Mouse (Mus musculus): Measurements from ENCODE around the gene Eif3l.

The Eif3l gene

DNA sequence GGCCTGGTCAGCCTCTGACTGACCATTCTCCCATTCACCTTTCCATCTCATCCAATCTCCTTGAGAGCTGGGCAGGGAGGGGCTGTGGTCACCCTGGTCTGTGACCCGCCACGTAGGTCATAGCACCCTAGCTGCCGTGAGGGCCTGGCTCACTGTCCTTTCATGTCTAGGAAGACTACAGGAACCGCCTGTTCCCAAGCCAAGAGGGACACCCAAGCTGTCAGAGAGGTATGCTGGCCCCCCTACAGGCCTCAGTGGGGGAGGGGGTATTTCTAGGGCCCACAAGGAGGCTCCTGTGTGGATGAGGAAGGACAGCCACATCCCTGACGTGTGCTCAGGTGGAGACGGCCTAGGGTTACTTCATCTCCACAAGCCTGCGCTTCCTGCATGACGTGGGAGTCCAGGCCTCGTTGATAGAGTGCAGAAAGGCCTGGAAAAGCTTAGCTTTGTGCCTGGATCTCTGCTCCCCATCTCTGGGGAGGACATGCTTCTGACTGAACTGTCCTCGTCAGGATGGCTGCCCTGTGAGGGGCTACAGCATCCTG is 49.4 kb downstream of the Eif3l start:
- DNase-seq (ENCODE audit: low spot score) = no peak

DNA sequence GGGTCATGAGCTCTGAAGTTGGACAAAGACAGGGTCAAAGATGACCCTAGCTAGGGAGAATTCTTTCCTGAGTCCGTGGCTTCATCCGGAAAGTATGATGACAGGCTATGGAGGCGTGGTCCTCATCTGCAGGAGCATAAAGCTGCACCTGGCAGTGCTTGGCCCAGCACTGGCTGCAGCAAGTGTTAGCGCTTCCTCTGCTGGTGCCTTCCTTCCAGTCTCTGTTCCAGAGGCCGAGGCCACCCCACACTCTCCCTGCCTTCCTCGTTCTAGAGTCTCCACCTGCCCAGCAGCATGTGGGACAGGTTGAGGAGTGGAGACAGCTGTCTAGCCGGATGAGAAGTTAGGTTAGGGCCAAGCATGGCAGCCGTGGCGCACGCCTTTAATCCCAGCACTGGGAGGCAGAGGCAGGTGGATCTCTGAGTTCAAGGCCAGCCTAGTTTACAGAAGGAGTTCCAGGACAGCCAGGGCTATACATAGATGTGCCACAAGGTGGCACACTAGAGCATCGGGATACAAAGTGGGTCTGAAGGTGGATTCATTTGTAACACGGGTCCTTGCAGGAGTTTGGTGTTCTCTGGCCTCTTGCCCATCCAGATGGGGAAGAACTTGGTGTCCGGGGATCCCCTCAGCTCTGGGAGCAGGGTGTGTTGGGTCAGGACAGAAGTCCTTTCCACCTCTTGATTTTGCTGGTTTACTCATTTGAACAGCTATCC is 51.4 kb downstream of the Eif3l start:
- DNase-seq (ENCODE audit: low spot score) = peak; percentile 60

DNA sequence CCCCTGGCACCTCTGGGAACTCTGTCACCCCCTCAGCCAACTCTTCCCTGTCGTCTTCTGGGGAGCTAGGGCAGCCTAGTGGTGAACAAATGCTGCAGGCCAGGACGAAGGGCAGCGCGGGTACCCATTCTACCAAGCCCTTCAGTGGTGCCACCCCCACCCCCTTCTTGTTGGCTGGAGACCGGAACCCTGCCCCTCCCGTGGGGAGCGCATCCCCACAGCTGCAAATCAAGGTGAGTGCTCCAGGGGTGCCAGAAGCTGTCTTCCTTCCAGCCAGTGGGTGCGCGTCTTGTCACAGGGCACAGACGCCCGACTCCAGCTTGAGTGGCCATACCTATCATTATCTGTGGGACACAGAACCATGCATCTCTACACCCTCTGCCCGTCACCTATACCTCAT is 52.1 kb downstream of the Eif3l start:
- DNase-seq (ENCODE audit: low spot score) = no peak

DNA sequence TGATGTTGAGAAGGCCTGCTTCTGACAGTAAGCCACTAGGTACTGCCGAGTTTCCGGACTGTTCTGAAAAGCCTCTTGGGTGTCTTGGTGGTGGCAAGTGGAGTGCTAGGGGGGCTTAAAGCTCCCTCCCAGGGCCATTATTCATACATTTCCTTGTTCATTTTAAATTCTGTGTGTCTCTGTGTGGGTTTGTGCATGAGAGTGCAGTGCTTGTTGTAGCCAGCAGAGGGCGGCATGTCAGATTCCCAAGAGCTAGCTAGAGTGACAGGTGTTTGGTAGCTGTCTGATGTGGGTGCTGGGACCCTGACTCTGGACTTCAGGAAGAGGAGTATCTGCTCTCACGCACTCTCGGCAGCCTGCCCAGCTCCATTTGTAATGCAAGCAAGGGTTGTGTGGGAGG is 53.2 kb downstream of the Eif3l start:
- DNase-seq (ENCODE audit: low spot score) = no peak

DNA sequence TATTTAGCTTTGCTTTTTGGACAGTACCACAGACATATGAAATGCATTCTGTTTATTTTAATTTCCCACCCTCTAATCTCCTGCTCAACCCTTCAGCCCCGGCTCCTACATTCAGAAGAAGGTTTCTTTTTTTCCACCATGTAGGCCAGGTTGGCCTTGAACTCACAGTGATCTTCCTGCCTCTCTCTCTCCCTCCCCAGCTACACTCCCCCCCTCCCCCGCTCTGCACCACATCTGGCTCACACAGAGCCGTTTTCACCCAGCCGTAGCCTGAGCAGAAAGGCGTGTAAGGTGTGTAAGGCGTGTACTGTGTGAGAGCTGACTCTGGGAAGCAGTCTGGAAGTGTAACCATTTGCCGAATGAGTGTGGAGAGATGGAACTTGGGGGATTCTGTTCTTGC is 54.3 kb downstream of the Eif3l start:
- no peak for DNase-seq (ENCODE audit: low spot score)

DNA sequence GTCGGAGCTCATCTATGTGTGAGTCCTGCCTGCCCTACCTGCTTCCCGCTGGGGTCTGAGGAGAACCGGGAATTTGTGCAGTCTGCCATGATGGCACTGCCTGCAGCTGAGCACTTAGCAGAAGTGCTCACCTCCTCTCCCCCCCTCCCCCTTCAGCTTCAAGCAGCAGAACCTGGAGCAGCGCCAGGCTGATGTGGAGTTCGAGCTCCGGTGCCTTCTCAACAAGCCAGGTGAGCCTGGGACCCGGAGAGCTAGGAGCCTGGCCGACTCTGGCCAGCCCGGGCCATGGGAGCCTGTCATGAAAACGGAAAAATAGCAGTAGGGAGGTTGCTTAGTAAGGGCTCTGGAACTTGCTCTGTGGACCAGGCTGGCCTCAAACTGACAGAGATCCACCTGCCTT is 55.8 kb downstream of the Eif3l start:
- DNase-seq (ENCODE audit: low spot score) = no peak

DNA sequence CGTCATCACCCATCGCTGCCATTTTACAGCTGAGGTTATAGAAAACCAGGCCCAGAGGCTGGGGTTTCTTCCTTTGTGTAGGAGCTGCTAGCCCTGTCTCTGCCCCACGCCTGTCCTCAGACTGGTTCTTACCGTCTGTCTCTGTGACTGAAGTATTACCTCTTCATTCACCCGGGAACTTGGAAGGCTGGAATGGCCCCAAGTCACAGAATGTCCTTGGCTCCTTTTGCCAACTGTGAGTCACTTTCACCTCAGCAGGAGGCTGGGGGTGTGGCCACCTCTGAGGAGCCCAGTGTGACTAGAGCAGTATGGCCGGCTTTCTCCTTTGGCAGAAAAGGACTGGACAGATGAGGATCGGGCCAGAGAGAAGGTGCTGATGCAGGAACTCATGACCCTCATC is 56.5 kb downstream of the Eif3l start:
- DNase-seq (ENCODE audit: low spot score) = no peak

DNA sequence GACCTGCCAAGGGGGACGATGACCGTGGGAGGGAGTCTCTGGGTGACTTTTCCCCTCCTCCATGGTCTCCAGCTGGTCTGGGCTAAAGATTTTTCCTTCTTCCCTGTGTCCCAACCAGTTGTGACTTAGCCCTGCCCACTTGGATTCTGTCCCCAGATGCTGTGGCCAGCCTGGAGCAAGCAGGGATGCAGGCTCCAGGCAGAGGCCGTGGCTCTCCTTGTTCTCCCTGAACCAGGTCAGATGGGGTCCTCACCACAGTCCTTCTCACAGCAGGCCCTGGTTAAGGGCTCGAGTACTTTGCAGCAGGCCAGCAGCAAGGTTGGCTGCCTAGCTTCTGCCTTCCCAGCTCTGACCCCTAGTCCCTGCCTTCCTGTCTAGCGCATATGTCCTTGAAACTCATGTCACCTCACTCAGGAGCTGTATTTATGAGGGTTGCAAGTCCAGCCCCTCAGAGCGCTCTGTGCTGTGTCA is 58.2 kb downstream of the Eif3l start:
- DNase-seq (ENCODE audit: low spot score) = no peak

DNA sequence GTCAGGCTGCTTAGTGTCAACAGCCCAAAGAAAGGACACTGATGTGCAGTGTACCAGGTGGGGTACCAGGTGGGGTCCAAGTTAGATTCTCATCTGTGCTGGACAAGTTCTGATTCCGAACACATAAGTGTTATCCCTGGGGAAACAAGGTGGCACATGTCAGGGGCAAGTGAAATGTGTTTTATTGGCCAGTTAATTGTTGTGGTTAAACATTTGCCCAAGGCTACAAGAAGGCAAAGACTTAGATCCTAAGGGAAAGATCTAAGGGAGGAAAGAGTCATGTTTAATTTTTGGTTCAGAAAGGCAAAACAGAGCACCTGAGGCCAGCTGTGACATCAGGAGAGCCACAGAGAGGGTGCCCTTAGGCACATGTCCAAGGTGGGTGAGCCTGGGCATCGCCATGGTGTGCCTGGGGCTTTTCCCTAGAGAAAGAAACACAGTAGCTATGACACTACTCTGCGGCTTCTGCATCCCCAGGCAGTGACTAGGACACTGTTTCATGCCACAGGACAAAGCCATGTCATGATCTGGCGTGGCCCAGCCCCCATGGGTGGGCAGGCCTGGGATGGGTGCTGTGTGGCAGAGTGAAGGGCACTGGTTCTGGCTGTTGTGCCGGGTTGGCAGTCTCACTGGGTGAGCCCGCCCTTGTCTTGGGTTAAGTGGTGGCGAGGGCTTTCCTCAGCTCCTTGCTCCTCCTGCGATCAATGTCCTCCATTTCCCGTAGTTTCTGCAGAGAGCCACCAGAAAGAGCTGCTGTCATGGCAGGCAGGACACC is 59.7 kb downstream of the Eif3l start:
- no peak for DNase-seq (ENCODE audit: low spot score)

DNA sequence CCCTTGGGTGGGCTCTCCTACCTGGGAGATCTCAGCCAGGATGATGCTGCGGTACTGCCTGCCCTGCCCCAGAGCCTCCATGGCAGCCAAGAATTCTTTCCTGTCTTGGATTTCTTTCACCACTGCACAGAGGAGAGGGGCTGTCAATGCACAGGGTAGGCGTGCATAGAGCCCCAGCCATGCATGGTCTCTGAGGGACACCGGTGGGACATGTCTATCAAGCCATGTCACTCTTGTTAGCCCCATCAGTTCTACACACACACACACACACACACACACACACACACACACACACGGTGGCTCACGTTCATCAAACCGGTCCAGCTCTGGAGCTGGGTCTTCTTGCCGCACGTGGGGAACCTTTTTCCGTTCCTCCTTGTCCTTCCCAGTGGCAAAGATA is 60.4 kb downstream of the Eif3l start:
- DNase-seq (ENCODE audit: low spot score) = no peak

DNA sequence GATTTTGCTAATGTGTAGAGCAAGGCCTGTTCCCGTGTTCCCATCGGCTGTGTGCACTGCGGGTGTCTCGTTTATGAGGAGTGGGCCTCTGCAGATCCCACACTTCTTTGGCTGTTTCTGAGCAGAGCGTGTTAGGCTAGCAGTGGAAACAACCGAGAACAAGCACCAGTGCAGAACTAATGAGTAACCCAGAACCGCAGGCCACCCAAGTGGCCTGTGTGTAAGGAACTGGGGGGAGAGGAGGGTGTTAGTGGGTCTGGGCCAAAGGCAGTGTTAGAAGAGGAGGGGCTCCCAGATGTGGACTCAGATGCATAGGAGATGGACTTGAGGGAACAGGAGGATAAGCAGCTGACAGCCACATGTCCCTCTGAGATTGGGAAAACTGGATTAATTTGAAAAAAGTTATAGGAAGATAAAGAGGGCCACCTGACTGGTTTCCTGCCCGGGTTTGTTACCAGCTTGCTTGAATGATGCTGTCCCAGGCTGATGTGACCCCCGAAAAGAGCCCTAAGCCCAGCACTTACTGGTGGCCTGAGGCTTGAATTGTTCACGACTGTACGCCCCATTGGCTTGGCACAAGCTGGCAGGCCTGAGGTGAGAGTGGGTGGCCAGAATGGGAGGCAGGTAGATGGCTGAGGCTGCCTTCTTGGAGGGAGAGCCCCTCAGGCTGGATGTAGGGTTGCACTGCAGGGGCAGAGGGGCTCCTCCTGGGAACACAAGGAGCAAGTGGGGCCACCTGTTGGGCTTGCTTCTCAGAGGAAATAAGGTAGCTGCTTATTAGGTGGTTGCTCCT is 61.0 kb downstream of the Eif3l start:
- DNase-seq (ENCODE audit: low spot score) = no peak

DNA sequence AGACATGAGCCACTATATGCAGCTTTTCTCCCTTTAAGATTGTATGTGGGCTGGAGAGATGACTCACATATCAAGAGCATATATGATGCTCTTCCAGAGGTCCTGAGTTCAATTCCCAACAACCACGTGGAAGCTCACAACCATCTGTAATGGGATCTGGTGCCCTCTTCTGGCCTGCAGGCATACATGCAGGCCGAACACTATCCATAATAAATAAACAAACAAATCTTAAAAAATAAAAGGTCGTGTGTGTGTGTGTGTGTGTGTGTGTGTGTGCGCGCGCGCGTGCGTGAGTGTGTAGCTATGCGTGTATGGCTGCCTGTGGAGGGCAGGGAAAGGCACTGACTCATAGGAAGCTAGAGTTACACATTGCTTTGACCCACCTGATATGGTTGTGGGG is 64.7 kb downstream of the Eif3l start:
- DNase-seq (ENCODE audit: low spot score) = no peak

DNA sequence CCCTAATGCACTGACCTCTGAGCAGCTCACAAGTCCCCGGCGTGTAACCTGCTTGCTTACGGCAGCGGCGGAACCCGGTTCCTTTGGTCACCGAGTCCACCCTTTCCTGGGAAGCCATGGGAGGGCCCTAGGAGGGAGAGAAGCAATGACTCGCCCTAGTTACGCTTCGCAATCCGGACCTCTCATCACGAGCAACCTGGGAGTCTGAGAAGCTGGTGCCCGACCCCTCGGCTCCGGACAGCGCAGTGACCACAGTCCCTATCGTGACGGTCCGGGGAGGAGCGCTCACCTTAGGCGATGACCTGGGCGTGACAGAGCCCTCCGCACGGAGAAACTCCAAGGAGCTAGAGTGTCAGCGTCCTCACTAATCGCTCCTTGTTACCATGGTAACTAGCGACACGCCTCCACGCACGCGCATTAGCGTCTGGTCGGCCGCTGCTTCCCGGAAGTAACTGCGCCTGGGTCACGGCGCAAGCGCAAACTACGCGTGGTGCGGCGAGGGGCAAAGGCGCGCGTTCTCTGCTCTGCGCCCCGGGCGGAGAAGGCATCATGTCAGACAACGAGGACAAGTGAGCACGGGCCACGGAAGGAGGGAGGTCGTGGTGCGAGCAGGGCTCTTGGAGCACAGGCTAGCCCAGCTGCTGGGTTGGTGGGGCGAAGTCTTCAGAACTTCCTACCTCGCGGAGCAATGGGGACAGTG is 66.0 kb downstream of the Eif3l start, which contains the start of the genes Polr2f and 1700088E04Rik:
Polr2f (plus strand) TSS at position 144 of the 700 bp plus-strand sequence.
1700088E04Rik (minus strand) TSS at position 388 of the 700 bp plus-strand sequence.
- peak; percentile 96 for DNase-seq (ENCODE audit: low spot score)

DNA sequence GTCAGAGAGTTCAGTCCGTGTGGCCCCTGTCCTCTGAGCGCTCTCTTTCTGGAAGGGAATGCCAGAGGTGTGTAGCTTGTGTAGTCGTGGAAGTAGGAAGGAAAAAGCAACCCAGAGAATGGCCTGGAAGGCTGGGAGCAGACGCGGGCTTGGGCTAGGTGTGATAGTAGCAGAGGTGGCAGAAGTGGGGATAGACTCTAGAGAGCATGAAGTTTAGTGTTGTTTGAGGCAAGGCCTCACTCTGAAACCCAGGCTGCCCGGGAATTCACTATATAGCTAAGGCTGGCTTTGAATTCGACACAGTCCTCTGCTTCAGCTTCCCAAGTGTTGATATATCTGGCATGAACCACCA is 66.6 kb downstream of the Eif3l start:
- no peak for DNase-seq (ENCODE audit: low spot score)

DNA sequence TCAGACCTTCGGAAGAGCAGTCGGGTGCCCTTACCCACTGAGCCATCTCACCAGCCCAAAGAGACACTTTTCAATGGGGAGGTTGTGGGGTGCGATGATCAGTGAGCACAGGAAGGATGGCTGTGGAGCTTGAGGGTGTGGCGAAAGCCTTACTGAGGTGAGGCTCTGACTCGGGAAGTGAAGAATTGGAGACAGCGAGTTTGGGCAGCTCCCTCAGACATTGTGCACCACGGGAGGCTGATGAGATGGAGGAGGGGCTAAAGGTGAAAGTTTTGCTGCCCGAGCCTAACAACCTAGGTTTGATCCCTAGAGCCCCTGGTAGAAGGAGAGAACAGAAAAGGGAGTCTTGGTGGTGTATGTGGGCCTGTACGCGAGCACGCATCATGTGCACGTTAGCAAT is 68.3 kb downstream of the Eif3l start:
- DNase-seq (ENCODE audit: low spot score) = no peak

Measured in c-Kit-positive CD71-positive TER-119-positive erythroid progenitor cells, embryonic 14.5 days (primary cell).